Mouse (Mus musculus) gastrocnemius, postnatal 36 days (tissue): ENCODE measurements around the gene Sema3g. TPM values are rescaled to one million over a fixed set of nuclear protein-coding genes. Genes with fewer than 3 reads are reported as not detected.

Experiments
- DNase-seq, 2 experiments: peaks; one replicate each; pipeline ENCODE4 v3.0.0; 2022
- intact Hi-C: fragments of 180-260 bp; cut with DNase I; formaldehyde crosslinking; loops from one replicate; pipeline ENCODE4 v1.15.1; 2025
- total RNA-seq, 2 experiments: library from RNA; stranded (reverse); gene quantifications; 2 replicates each; pipeline ENCODE4 v1.2.3; 2021

Gene Sema3g
- total RNA-seq, 2 experiments from 2014 or later, result 6.0 to 8.1 TPM

GRCm38 (mm10) chr14:31226978-31227377, 9.3 kb downstream of the Sema3g start:
- DNase-seq, result peak; percentile 14
- intact Hi-C loops, result no loop called here

- intact Hi-C loops, result no loop called here
- peak; percentile 7 to 9 for DNase-seq
Measured at GRCm38 (mm10) chr14:31228234-31228633, 10.6 kb downstream of the Sema3g start.

- peak; percentile 1 to 10 for DNase-seq
- intact Hi-C loops, result no loop called here
Measured at GRCm38 (mm10) chr14:31230442-31230841, 12.8 kb downstream of the Sema3g start.

GRCm38 (mm10) chr14:31232404-31233069, 14.9 kb downstream of the Sema3g start:
- peak; percentile 16 to 25 for DNase-seq

GRCm38 (mm10) chr14:31233070-31233995, 15.7 kb downstream of the Sema3g start:
- intact Hi-C loops, result loop anchor here (1.0 kb wide), 1 partner anchor 18 kb away; no protein-coding TSS in a partner anchor

More at GRCm38 (mm10) chr14:31232404-31233069, 14.9 kb downstream of the Sema3g start:
- intact Hi-C loops, result loop anchor here (1.0 kb wide), 1 partner anchor 17 kb away; no protein-coding TSS in a partner anchor

GRCm38 (mm10) chr14:31233996-31234591, 16.4 kb downstream of the Sema3g start:
- intact Hi-C loops, result loop anchor here (1.0 kb wide), 1 partner anchor 19 kb away; no protein-coding TSS in a partner anchor

More at GRCm38 (mm10) chr14:31233070-31233995, 15.7 kb downstream of the Sema3g start:
- peak; percentile 4 to 15 for DNase-seq

GRCm38 (mm10) chr14:31237101-31237882, 19.6 kb downstream of the Sema3g start:
- intact Hi-C loops, result no loop called here
- peak; percentile 44 to 71 for DNase-seq

More at GRCm38 (mm10) chr14:31233996-31234591, 16.4 kb downstream of the Sema3g start:
- DNase-seq, result peak; percentile 60 to 78

- intact Hi-C loops, result no loop called here
- DNase-seq, result peak in 1 of 2 experiments; percentile 7
Measured at GRCm38 (mm10) chr14:31240528-31240927, 22.9 kb downstream of the Sema3g start.

GRCm38 (mm10) chr14:31244777-31245176, 27.1 kb downstream of the Sema3g start:
- intact Hi-C loops, result no loop called here
- no peak for DNase-seq

GRCm38 (mm10) chr14:31245946-31246345, 28.3 kb downstream of the Sema3g start:
- no peak for DNase-seq
- intact Hi-C loops, result no loop called here

- intact Hi-C loops, result no loop called here
Measured at GRCm38 (mm10) chr14:31248396-31248795, 30.7 kb downstream of the Sema3g start.

GRCm38 (mm10) chr14:31250222-31251083, 32.8 kb downstream of the Sema3g start:
- DNase-seq, result no peak
- intact Hi-C loops, result no loop called here

More at GRCm38 (mm10) chr14:31248396-31248795, 30.7 kb downstream of the Sema3g start:
- no peak for DNase-seq

GRCm38 (mm10) chr14:31251084-31251604, 33.5 kb downstream of the Sema3g start, which contains the start of the genes Phf7 and Bap1:
Gene Phf7 (minus strand): TSS chr14:31251317.
Gene Bap1 (plus strand): TSS chr14:31251450.
- intact Hi-C loops, result no loop called here
- DNase-seq, result peak; percentile 91 to 97

- intact Hi-C loops, result no loop called here
- no peak for DNase-seq
Measured at GRCm38 (mm10) chr14:31251626-31252025, 34.0 kb downstream of the Sema3g start.

- intact Hi-C loops, result no loop called here
- no peak for DNase-seq
Measured at GRCm38 (mm10) chr14:31252091-31252490, 34.4 kb downstream of the Sema3g start.

GRCm38 (mm10) chr14:31258476-31259050, 40.9 kb downstream of the Sema3g start:
- intact Hi-C loops, result no loop called here
- DNase-seq, result no peak

- intact Hi-C loops, result no loop called here
- no peak for DNase-seq
Measured at GRCm38 (mm10) chr14:31260374-31260773, 42.7 kb downstream of the Sema3g start.

- DNase-seq, result no peak
- intact Hi-C loops, result no loop called here
Measured at GRCm38 (mm10) chr14:31260932-31261331, 43.3 kb downstream of the Sema3g start.
